Mouse (Mus musculus): ENCODE results near the gene Kif11.

Kif11 gene

GRCm38 (mm10) chr19:37376841-37377240, 638 bp downstream of the Kif11 start:
- ATAC-seq (ENCODE audit: insufficient number of reproducible peaks, low FRiP score, low TSS enrichment): no peak

- ATAC-seq (ENCODE audit: insufficient number of reproducible peaks, low FRiP score, low TSS enrichment): no peak
Measured at GRCm38 (mm10) chr19:37377404-37377990, 1.3 kb downstream of the Kif11 start.

- ATAC-seq (ENCODE audit: insufficient number of reproducible peaks, low FRiP score, low TSS enrichment): no peak
Measured at GRCm38 (mm10) chr19:37378816-37379215, 2.6 kb downstream of the Kif11 start.

- ATAC-seq (ENCODE audit: insufficient number of reproducible peaks, low FRiP score, low TSS enrichment): no peak
Measured at GRCm38 (mm10) chr19:37386126-37386525, 9.9 kb downstream of the Kif11 start.

- no peak for ATAC-seq (ENCODE audit: insufficient number of reproducible peaks, low FRiP score, low TSS enrichment)
Measured at GRCm38 (mm10) chr19:37391869-37392268, 15.7 kb downstream of the Kif11 start.

- no peak for ATAC-seq (ENCODE audit: insufficient number of reproducible peaks, low FRiP score, low TSS enrichment)
Measured at GRCm38 (mm10) chr19:37396279-37396678, 20.1 kb downstream of the Kif11 start.

- no peak for ATAC-seq (ENCODE audit: insufficient number of reproducible peaks, low FRiP score, low TSS enrichment)
Measured at GRCm38 (mm10) chr19:37400936-37401335, 24.7 kb downstream of the Kif11 start.

- ATAC-seq (ENCODE audit: insufficient number of reproducible peaks, low FRiP score, low TSS enrichment): no peak
Measured at GRCm38 (mm10) chr19:37418294-37418693, 42.1 kb downstream of the Kif11 start.

- ATAC-seq (ENCODE audit: insufficient number of reproducible peaks, low FRiP score, low TSS enrichment): no peak
Measured at GRCm38 (mm10) chr19:37419613-37420012, 43.4 kb downstream of the Kif11 start.

- no peak for ATAC-seq (ENCODE audit: insufficient number of reproducible peaks, low FRiP score, low TSS enrichment)
Measured at GRCm38 (mm10) chr19:37428589-37428988, 52.4 kb downstream of the Kif11 start.

GRCm38 (mm10) chr19:37431139-37431756, 55.0 kb downstream of the Kif11 start:
- ATAC-seq (ENCODE audit: insufficient number of reproducible peaks, low FRiP score, low TSS enrichment): no peak

- ATAC-seq (ENCODE audit: insufficient number of reproducible peaks, low FRiP score, low TSS enrichment): no peak
Measured at GRCm38 (mm10) chr19:37432868-37433570, 56.8 kb downstream of the Kif11 start.

- ATAC-seq (ENCODE audit: insufficient number of reproducible peaks, low FRiP score, low TSS enrichment): no peak
Measured at GRCm38 (mm10) chr19:37433895-37434262, 57.7 kb downstream of the Kif11 start.

GRCm38 (mm10) chr19:37434263-37434951, 58.2 kb downstream of the Kif11 start, which contains the start of gene Hhex:
Hhex (plus strand) TSS chr19:37434810.
- no peak for ATAC-seq (ENCODE audit: insufficient number of reproducible peaks, low FRiP score, low TSS enrichment)

- ATAC-seq (ENCODE audit: insufficient number of reproducible peaks, low FRiP score, low TSS enrichment): no peak
Measured at GRCm38 (mm10) chr19:37435041-37435852, 59.0 kb downstream of the Kif11 start.

- no peak for ATAC-seq (ENCODE audit: insufficient number of reproducible peaks, low FRiP score, low TSS enrichment)
Measured at GRCm38 (mm10) chr19:37435853-37436174, 59.6 kb downstream of the Kif11 start.

GRCm38 (mm10) chr19:37436514-37437288, 60.5 kb downstream of the Kif11 start:
- ATAC-seq (ENCODE audit: insufficient number of reproducible peaks, low FRiP score, low TSS enrichment): no peak

GRCm38 (mm10) chr19:37437289-37437606, 61.0 kb downstream of the Kif11 start:
- no peak for ATAC-seq (ENCODE audit: insufficient number of reproducible peaks, low FRiP score, low TSS enrichment)

GRCm38 (mm10) chr19:37440181-37440580, 64.0 kb downstream of the Kif11 start:
- ATAC-seq (ENCODE audit: insufficient number of reproducible peaks, low FRiP score, low TSS enrichment): no peak

Data from cerebellum, adult (tissue).